Mouse (Mus musculus) midbrain, embryonic 12.5 days (tissue): ENCODE measurements around the gene Gab2. TPM values are rescaled to one million over a fixed set of nuclear protein-coding genes. Genes with fewer than 3 reads are reported as not detected.
A peak's percentile ranks its signal among the peaks of the same experiment; 100 is the strongest.
"Not testable (repeated sequence)": the region's sequence is repeated elsewhere in the genome, so short reads cannot be mapped to it uniquely, and the experiment has no call there.

Experiments used
- ATAC-seq: fragments of 200-750 bp; cut with Nextera tagmentation; 2 replicates; pipeline ENCODE4 v1.8.0; 2017; ENCODE audit warnings: low read depth, moderate TSS enrichment, moderate library complexity; ENCODE audit not compliant: low FRiP score
- H3K27ac ChIP-seq: fragments of 300-500 bp; sonication (generic); replicated peaks from 2 replicates; pipeline ENCODE4 v1.5.1; 2016; ENCODE audit warnings: mild to moderate bottlenecking
- H3K27me3 ChIP-seq: fragments of 300-500 bp; sonication (generic); 2 replicates; pipeline ENCODE4 v1.6.1; 2016; ENCODE audit warnings: mild to moderate bottlenecking
- H3K36me3 ChIP-seq: fragments of 300-500 bp; sonication (generic); 2 replicates; pipeline ENCODE4 v1.6.1; 2016
- H3K4me1 ChIP-seq: fragments of 300-500 bp; sonication (generic); 2 replicates; pipeline ENCODE4 v1.6.1; 2016
- H3K4me2 ChIP-seq: fragments of 300-500 bp; sonication (generic); replicated peaks from 2 replicates; pipeline ENCODE4 v1.6.1; 2016; ENCODE audit warnings: mild to moderate bottlenecking, moderate library complexity
- H3K4me3 ChIP-seq: fragments of 300-500 bp; sonication (generic); 2 replicates; pipeline ENCODE4 v1.5.1; 2016; ENCODE audit warnings: mild to moderate bottlenecking
- H3K9ac ChIP-seq: fragments of 300-500 bp; sonication (generic); replicated peaks from 2 replicates; pipeline ENCODE4 v1.6.1; 2016; ENCODE audit warnings: mild to moderate bottlenecking, moderate library complexity
- H3K9me3 ChIP-seq: fragments of 300-500 bp; sonication (generic); 2 replicates; pipeline ENCODE4 v1.6.1; 2016; ENCODE audit warnings: mild to moderate bottlenecking
- WGBS: fragments of 180-500 bp; shearing (Covaris S2); methylation state at CpG from one replicate; pipeline ENCODE4 v1.1.7; 2016; 5-methylcytosine and 5-hydroxymethylcytosine counted together
- polyA plus RNA-seq: library from polyadenylated mRNA; unstranded; fragments of >200 nt; fragmentation: Nextera tagmentation; extraction: Ambion mirVana; gene quantifications from 2 replicates; pipeline ENCODE4 v1.2.1, GENCODE M21; 2016

Gab2 gene
- polyA plus RNA-seq, 1 experiment from 2014 or later = 15.7 TPM

DNA sequence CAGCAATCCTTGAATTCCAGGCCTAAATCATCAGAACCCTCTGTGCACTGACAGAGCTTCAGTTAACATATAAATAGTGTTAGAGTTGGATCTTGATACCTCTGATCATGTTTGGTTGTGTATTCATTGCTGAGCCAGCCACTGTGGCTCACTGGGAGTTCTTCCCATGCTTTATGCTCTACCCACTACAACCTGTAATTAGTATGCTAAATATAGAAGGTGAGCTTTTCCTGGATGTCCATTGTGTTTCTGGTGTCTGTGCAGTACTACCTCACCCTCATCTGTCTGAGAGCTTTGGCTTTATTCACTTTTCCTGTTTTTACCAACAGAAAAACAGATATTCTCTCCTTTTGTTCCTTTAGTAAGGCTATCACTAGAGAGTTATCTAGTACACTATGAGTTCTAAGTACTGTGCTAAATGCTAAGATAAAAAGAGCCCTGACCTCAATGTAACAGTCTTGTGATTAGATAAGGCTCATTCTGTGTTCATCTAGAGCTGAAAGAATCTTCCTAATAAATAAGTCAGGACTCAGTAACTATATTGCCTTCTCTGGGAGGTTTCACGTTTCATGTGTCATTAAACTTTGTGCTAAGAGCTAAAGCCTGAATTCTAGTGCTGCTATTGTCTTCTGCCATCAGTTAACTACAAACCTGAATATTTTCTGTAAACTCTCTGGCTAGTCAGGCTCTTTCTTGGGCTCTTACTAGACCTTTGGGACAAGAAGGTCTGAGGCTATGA lies 127.6 kb downstream of the Gab2 start:
- Histone ChIP-seq H3K27me3 (no peaks in the 10 kb centered on the region), H3K4me1 (no peaks in the 10 kb centered on the region), H3K27ac (no peak overlapping the region), H3K36me3 (no peaks in the 10 kb centered on the region), H3K4me3 (no peak overlapping the region), H3K9ac (no peak overlapping the region), H3K4me2 (no peak overlapping the region), H3K9me3 (no peaks in the 10 kb centered on the region)
- WGBS = 88% methylated on average over 1 of the region's 1 CpGs
- ATAC-seq = no peak

DNA sequence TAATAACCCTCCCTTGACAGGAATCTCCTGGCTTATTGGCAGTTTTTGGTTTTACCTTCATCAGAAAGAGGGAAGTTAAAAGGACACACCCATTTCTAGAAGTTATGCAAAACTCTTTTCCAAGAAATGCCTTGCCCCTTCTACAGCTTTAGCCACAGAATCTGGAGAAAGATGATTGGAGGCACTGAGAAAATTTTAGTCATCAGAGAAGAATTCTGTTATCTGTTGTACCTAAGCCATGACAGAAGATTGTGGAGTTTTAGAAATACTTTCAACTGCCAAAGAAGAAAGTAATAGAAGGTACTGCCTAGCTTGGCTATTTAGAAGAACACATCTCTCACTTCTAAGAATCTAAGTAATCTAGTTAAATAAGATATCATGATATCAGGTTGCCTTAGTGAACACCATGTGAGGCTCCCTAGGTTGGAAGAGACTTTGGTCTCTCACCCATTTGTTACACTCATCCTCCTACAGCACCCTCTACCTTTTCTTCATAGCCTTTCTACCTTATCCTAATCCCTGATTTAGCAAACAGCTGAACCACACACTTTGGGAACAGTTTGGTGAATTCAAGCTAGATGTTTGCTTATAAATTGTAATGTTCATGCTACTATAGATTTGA lies 128.8 kb downstream of the Gab2 start:
- Histone ChIP-seq H3K27me3 (no peaks in the 10 kb centered on the region), H3K4me1 (no peaks in the 10 kb centered on the region), H3K4me3 (no peak overlapping the region), H3K9me3 (no peaks in the 10 kb centered on the region), H3K36me3 (no peaks in the 10 kb centered on the region), H3K9ac (no peak overlapping the region), H3K4me2 (no peak overlapping the region), H3K27ac (no peak overlapping the region)
- no peak for ATAC-seq

DNA sequence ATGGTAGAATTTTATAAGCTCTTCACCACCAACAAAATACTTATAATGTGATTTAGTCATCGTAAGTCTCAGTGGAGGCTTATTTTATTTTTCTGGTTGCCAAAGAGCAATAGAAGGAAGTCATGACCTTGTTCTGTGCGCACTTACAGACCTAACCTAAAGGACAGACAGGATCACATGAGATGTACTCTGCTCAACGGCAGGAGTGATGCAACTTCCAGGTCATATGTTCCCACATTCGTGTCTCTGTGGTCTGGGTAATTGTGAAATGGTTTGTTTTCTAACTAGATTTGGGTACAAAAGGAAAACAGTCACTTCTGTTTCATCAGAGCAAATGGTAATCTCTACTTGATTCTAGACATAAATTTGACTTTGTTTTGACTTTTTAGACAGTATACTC lies 129.7 kb downstream of the Gab2 start:
- H3K27ac ChIP-seq = no peak overlapping the region
- H3K9ac ChIP-seq = no peak overlapping the region
- H3K36me3 ChIP-seq = no peaks in the 10 kb centered on the region
- H3K27me3 ChIP-seq = no peaks in the 10 kb centered on the region
- no peaks in the 10 kb centered on the region for H3K9me3 ChIP-seq
- H3K4me2 ChIP-seq = no peak overlapping the region
- no peaks in the 10 kb centered on the region for H3K4me1 ChIP-seq
- ATAC-seq = no peak
- no peak overlapping the region for H3K4me3 ChIP-seq
- 89% methylated on average over 4 of the region's 4 CpGs for WGBS

DNA sequence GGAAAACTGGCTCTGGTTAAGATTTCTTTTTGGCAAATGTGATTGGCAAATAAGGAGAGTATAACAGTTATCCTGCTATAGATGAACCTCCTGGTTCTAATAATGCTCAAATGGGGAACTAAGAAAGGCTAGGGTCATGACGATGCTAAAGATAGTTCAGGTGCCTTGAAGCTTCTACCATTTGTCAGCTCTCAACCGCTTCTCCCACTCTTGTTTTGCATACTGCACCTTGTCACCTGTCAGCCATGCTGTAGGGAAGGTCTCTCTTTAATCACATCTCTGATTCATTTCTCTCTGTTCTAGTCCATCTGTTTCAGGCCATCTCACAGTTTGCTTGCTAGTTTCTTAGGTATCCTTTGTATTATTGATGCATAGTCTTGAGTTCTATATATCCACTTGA lies 142.4 kb downstream of the Gab2 start:
- Histone ChIP-seq H3K4me3 (no peak overlapping the region), H3K27ac (no peak overlapping the region), H3K9me3 (no peaks in the 10 kb centered on the region), H3K27me3 (no peaks in the 10 kb centered on the region), H3K4me1 (no peaks in the 10 kb centered on the region), H3K4me2 (no peak overlapping the region), H3K9ac (no peak overlapping the region), H3K36me3 (peaks cover 3% of the 10 kb centered on the region; the same call in 1 of the 2 replicates)
- 89% methylated on average over 2 of the region's 2 CpGs for WGBS
- no peak for ATAC-seq

DNA sequence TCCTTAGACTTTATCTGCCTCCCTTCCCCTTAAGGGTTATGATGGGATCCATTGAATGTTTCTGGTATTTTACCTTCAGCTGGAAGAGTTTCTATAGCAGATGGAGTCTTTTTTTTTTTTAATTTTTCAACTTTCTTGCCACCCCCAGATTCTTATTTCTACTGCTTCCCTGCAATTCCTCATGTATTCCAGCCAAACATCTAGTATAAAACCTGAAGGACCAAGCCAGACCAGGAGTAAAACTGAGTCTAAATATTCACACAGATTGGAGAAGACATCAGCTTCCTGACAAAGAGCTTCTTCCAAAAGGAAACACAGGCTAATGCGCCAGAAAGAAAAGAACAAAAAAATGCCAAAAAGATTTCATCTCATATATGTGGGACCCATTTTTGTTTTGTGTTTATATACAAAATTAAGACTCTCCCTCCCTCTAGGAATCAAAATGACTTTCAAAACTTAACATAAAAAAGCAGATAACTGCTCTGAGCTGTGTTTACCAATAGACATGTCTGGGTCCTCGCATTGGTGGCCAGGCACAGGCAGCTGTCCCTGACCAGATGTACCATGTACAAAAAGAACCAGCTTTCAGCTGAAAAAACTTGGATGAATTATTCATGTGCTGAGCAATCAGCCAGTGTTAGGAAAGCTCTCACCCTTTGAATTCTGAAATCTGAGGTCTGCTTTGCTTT lies 164.0 kb downstream of the Gab2 start:
- Histone ChIP-seq H3K36me3 (no peaks in the 10 kb centered on the region), H3K4me1 (peaks cover 14% of the 10 kb centered on the region; the same call in 1 of the 2 replicates), H3K9me3 (no peaks in the 10 kb centered on the region), H3K9ac (no peak overlapping the region), H3K27ac (peak overlapping the region; percentile 52; the same call in 1 of the 2 replicates), H3K4me3 (no peak overlapping the region), H3K27me3 (no peaks in the 10 kb centered on the region), H3K4me2 (no peak overlapping the region)
- 62% methylated on average over 2 of the region's 2 CpGs for WGBS
- ATAC-seq = peak; percentile 82

DNA sequence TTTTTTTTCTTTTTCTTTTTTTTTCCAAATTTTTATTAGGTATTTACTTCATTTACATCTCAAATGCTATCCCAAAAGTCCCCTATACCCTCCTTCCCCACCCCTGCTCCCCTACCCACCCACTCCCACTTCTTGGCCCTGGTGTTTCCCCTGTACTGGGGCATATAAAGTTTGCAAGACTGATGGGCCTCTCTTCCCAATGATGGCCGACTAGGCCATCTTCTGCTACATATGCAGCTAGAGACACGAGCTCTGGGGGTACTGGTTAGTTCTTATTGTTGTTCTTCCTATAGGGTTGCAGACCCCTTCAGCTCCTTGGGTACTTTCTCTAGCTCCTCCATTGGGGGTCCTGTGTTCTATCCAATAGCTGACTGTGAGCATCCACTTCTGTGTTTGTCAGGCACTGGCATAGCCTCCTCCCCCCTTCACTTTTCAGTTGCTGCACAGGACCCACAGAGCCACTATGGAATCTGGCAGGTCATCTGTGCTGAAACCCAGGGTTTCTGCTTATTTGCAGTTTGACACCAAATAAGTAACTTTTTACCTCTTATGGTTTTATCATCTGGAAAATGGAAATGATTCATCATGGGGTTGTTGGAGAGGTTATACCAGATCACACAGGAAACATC lies 164.7 kb downstream of the Gab2 start:
- not testable (repeated sequence) for H3K27ac ChIP-seq, H3K9ac ChIP-seq, H3K4me2 ChIP-seq, H3K36me3 ChIP-seq, H3K4me3 ChIP-seq, H3K9me3 ChIP-seq, H3K27me3 ChIP-seq
- peak; percentile 54 for ATAC-seq
- H3K4me1 ChIP-seq = peaks cover 14% of the 10 kb centered on the region; the same call in 1 of the 2 replicates
- 60% methylated on average over 2 of the region's 2 CpGs for WGBS

DNA sequence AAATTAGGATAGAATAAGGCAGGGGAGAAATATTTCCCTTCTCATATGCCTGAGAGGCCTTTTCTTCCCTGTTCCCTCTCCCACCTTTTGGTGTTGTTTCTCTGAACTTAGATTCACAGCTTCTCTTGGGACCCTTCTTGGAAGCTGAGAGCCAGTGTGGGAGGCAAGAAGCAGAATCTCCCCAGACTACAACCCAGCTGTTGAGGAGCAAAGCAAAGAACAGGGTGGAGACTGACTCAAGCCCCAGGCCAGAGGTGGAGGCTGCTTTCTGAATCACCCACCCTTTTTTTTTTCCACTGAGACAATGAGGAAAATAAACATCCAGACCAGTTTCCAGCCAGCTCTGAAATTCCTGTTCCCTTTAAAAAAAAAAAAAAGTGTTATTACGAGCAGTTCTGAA lies 166.3 kb downstream of the Gab2 start:
- Histone ChIP-seq H3K27ac (no peak overlapping the region), H3K4me1 (peaks cover 14% of the 10 kb centered on the region; the same call in 1 of the 2 replicates), H3K4me2 (no peak overlapping the region), H3K4me3 (no peak overlapping the region), H3K9ac (no peak overlapping the region), H3K9me3 (no peaks in the 10 kb centered on the region), H3K27me3 (no peaks in the 10 kb centered on the region), H3K36me3 (no peaks in the 10 kb centered on the region)
- 78% methylated on average over 1 of the region's 1 CpGs for WGBS
- ATAC-seq = no peak

DNA sequence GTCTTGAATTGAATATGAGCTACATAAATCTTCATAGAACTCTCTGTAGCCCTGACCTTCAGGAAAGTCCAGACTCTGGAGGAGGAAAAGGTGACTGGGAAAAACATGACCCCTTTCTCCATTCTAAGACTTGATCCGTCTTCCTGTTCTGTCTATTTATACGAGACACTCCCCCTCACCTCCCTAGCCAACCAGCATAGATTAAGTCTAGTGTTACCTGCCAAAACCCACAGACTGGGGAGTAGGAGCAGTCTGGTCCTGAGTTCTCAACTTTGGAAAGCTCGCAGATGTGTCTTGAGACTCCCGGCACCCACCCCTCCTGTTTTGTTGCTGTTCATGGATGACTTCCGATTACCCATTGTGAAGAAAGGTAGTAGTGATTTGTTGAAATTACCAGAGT lies 166.8 kb downstream of the Gab2 start:
- H3K27me3 ChIP-seq = no peaks in the 10 kb centered on the region
- no peaks in the 10 kb centered on the region for H3K36me3 ChIP-seq
- no peaks in the 10 kb centered on the region for H3K9me3 ChIP-seq
- ATAC-seq = no peak
- H3K9ac ChIP-seq = no peak overlapping the region
- no peak overlapping the region for H3K4me3 ChIP-seq
- H3K27ac ChIP-seq = no peak overlapping the region
- H3K4me1 ChIP-seq = peaks cover 14% of the 10 kb centered on the region; the same call in 1 of the 2 replicates
- no peak overlapping the region for H3K4me2 ChIP-seq
- WGBS = 77% methylated on average over 5 of the region's 5 CpGs

DNA sequence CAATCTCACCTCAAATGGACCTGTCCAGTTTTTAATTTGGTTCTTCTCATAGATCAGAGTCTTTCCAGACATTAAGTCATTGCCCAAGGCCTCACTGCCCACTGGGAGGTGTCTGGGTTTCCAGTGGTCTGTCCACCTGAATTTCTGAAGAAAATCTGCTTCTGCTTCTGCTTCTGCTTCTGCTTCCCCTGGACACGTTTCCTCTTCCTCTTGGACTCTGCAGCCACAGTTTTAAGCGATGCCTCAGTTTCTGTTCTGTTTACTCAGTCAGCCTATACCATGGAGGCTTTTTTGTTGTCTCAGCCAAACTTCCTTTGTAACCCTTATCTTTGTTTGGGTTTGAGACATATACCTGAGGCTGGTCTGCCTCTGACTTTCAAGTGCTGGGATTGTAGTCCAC lies 170.3 kb downstream of the Gab2 start:
- no peak overlapping the region for H3K27ac ChIP-seq
- H3K4me2 ChIP-seq = no peak overlapping the region
- H3K27me3 ChIP-seq = no peaks in the 10 kb centered on the region
- H3K9me3 ChIP-seq = no peaks in the 10 kb centered on the region
- no peak for ATAC-seq
- 76% methylated on average over 2 of the region's 2 CpGs for WGBS
- 0 out of 2 replicates have a peak, but pooled peaks cover 4% of the 10 kb centered on the region for H3K4me1 ChIP-seq
- no peak overlapping the region for H3K9ac ChIP-seq
- H3K4me3 ChIP-seq = no peak overlapping the region
- H3K36me3 ChIP-seq = no peaks in the 10 kb centered on the region

DNA sequence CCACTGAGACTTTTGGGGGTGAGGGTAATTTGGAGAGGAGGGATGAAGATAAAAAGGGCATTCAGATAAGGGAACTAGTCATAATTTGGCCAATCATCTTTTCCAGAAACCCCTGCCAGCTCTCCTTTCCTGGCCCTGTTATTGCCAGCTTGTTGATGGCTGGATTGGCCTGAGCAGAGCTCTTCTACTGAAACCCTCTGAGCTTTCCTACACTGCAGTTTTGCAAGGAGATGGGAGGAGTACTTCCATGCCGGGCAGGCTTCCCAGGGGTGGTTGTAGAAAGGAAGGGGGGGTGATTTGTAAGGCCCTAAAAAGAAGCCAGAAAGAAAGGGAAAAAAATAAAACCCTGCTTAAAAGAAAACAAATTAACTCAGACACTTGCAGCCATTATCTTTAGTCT lies 181.2 kb downstream of the Gab2 start:
- Histone ChIP-seq H3K27me3 (no peaks in the 10 kb centered on the region), H3K4me1 (peaks cover 4% of the 10 kb centered on the region; the same call in 1 of the 2 replicates), H3K9me3 (no peaks in the 10 kb centered on the region), H3K4me2 (no peak overlapping the region), H3K4me3 (no peak overlapping the region), H3K27ac (no peak overlapping the region), H3K36me3 (no peaks in the 10 kb centered on the region), H3K9ac (no peak overlapping the region)
- WGBS = 75% methylated on average over 1 of the region's 1 CpGs
- ATAC-seq = no peak

DNA sequence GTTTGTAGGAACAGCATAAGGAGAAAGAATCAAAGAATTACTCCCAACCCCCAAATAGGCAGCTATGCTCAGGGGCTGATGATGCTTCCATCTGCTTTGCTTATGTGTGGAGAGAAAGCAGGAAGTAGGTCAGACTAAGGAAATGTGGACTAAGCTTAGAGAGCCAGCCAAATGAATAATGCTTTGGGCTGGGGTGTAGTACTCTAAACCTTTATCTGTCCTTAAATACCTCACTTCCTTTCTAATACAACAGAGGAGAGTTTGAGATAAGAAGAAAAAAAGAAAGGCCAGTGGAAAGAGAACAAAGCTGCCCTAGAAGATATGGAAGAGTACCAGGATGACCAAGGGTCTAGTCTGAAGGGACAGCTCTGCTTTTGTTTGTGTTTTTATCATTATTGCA lies 189.0 kb downstream of the Gab2 start:
- no peak for ATAC-seq
- no peak overlapping the region for H3K27ac ChIP-seq
- 0 out of 2 replicates have a peak, but pooled peaks cover 4% of the 10 kb centered on the region for H3K36me3 ChIP-seq
- no peaks in the 10 kb centered on the region for H3K27me3 ChIP-seq
- H3K9me3 ChIP-seq = no peaks in the 10 kb centered on the region
- no peak overlapping the region for H3K4me3 ChIP-seq
- H3K4me1 ChIP-seq = no peaks in the 10 kb centered on the region
- no peak overlapping the region for H3K9ac ChIP-seq
- no peak overlapping the region for H3K4me2 ChIP-seq

DNA sequence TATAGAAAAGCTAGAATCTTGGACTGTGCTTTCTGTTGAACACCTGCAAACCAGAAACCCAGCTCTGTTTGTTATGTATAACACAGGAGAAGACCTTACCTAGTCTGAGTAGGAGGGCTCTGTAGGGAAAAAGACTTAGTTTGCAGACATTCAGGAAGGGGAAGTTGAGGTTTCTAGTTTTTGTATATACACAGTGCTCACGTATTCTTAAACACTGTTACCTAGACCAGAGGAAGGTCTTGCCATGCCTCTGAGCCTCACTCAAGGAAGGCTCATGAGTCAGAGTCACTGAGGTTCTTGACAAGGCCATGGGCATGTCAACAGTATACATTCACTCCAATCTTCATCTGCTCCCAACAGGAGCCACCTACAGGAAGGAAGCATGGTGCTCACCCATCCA lies 189.7 kb downstream of the Gab2 start:
- Histone ChIP-seq H3K4me2 (no peak overlapping the region), H3K4me1 (no peaks in the 10 kb centered on the region), H3K9me3 (no peaks in the 10 kb centered on the region), H3K27me3 (no peaks in the 10 kb centered on the region), H3K9ac (no peak overlapping the region), H3K4me3 (no peak overlapping the region), H3K27ac (no peak overlapping the region), H3K36me3 (0 out of 2 replicates have a peak, but pooled peaks cover 4% of the 10 kb centered on the region)
- no peak for ATAC-seq
- 91% methylated on average over 1 of the region's 1 CpGs for WGBS
